Mouse (Mus musculus) urinary bladder, adult 2 months (tissue): Measurements from ENCODE around the gene Mecr. TPM values are rescaled to one million over a fixed set of nuclear protein-coding genes. Genes with fewer than 3 reads are reported as not detected.

ENCODE experiments used
- DNase-seq: peaks from one replicate; pipeline ENCODE4 v3.0.0; 2022; ENCODE audit warnings: low spot score
- polyA plus RNA-seq: library from polyadenylated mRNA; depleted of rRNA; stranded (reverse); fragments of >200 nt; gene quantifications from 2 replicates; pipeline ENCODE4 v1.2.3, GENCODE M21; 2012

Gene Mecr
- polyA plus RNA-seq, 1 experiment, result 39.6 TPM

GRCm38 (mm10) chr4:131888564-131888963 is 45.3 kb downstream of the Mecr start:
- DNase-seq, result no peak

- DNase-seq, result no peak
Measured at GRCm38 (mm10) chr4:131890692-131891091, 47.4 kb downstream of the Mecr start.

GRCm38 (mm10) chr4:131897109-131897508 is 53.8 kb downstream of the Mecr start:
- DNase-seq, result no peak

- no peak for DNase-seq
Measured at GRCm38 (mm10) chr4:131897787-131898186, 54.5 kb downstream of the Mecr start.

- DNase-seq, result no peak
Measured at GRCm38 (mm10) chr4:131898503-131899179, 55.4 kb downstream of the Mecr start.

- no peak for DNase-seq
Measured at GRCm38 (mm10) chr4:131899180-131899554, 55.9 kb downstream of the Mecr start.

- DNase-seq, result no peak
Measured at GRCm38 (mm10) chr4:131901090-131901489, 57.8 kb downstream of the Mecr start.

GRCm38 (mm10) chr4:131904478-131904877 is 61.2 kb downstream of the Mecr start:
- DNase-seq, result no peak

GRCm38 (mm10) chr4:131906423-131906822 is 63.2 kb downstream of the Mecr start:
- no peak for DNase-seq

- DNase-seq, result no peak
Measured at GRCm38 (mm10) chr4:131907912-131908311, 64.6 kb downstream of the Mecr start.

GRCm38 (mm10) chr4:131910237-131910994 is 67.1 kb downstream of the Mecr start:
- DNase-seq, result no peak

- no peak for DNase-seq
Measured at GRCm38 (mm10) chr4:131911521-131911920, 68.3 kb downstream of the Mecr start.

GRCm38 (mm10) chr4:131913526-131913925 is 70.3 kb downstream of the Mecr start:
- DNase-seq, result no peak

- no peak for DNase-seq
Measured at GRCm38 (mm10) chr4:131914046-131914643, 70.9 kb downstream of the Mecr start.

GRCm38 (mm10) chr4:131914891-131915469 is 71.7 kb downstream of the Mecr start:
- no peak for DNase-seq

- no peak for DNase-seq
Measured at GRCm38 (mm10) chr4:131915821-131916328, 72.6 kb downstream of the Mecr start.

GRCm38 (mm10) chr4:131916425-131916824 is 73.2 kb downstream of the Mecr start:
- DNase-seq, result peak; percentile 73

GRCm38 (mm10) chr4:131917010-131917555 is 73.8 kb downstream of the Mecr start:
- DNase-seq, result no peak
